Mouse (Mus musculus): ENCODE data around the gene Zkscan2. TPM values are rescaled to one million over a fixed set of nuclear protein-coding genes. Genes with fewer than 3 reads are reported as not detected.

Gene Zkscan2
- 1.3 TPM for polyA plus RNA-seq (2014; fragmentation: Illumina TruSeq; extraction: RNeasy Lipid Tissue Mini Kit (QIAGEN cat#74804); ENCODE audit: low read depth, low replicate concordance)

DNA sequence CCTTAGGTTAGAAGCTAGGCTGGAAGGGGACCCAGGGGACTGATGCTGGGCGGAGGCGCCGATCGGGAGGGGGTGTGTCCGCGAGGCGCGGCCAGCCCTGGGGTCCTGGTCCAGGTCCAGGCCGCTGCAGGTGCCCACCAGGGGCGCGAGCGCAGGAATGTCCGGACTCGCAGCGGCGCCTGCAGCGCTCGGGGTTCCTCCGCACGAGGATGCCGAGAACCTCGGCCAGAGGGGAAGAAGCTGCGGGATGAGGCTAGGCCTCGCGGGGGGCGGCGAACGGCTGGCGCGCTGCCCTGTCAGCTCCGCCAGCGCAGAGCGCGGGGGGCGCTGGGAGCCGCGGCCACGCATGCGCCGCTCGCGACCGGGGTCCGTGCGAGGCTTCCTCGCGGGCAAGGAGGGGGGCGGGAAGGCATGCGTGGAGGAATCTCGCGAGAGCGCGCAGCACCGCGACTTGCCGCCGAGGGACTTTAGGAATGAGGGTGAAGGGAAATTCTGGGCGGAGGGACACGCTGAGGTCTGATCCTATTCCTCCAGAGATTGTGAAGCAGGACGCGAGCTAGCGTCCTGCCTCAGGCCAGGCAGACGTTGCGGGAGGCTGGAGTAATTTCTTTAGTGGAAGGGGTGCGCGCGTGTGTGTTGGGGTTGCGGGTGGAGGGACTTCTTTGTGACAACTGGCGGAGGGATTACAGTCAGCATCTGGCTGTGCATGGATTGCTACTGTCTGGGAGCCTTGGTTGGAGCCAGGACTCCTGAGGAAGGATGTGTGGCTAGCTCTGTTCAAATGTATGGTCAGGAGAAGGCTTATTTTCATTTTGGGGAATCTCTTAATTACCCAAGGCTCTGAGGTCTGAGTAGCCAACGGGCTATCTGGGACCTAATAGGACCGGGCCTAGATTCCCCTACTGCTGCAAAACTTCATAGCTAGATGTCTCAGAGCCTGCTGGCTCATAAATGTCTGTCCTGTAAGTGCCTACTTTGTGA lies at the start of gene Zkscan2:
Gene Zkscan2 (minus strand): TSS at position 211 of the 981 bp plus-strand sequence.

DNA sequence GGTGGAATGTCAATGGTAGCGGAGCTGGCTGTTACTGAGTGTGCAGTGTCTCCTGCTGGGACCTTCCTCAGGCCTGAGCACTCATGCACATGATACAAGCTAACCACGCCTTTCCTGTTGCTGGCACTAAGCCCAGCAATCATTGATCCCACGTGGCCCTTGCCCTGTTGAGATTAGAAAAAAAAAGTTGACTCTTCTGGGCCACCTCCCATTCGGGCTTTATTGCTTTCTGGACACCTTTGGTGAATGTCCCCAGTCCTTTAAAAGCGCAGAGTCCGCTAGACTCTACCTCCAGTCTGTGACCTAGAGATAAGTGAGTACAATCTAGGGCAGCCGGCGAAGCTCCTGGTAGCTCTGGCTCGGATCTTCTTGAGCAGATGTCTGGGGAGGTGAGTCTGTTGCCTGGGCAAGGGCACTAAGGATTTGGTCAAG lies 38.2 kb downstream of the Zkscan2 start, which contains the start of gene Aqp8:
Gene Aqp8 (plus strand): TSS at position 222 of the 432 bp plus-strand sequence.

Other genes starting within 250 kb of the Zkscan2 start
- gene Lcmt1, start 130.7 kb downstream of the Zkscan2 start, polyA plus RNA-seq (2014; fragmentation: Illumina TruSeq; extraction: RNeasy Lipid Tissue Mini Kit (QIAGEN cat#74804); ENCODE audit: low read depth, low replicate concordance), result 40.0 TPM
- gene Arhgap17, start 130.5 kb downstream of the Zkscan2 start, polyA plus RNA-seq (2014; fragmentation: Illumina TruSeq; extraction: RNeasy Lipid Tissue Mini Kit (QIAGEN cat#74804); ENCODE audit: low read depth, low replicate concordance), result 43.8 TPM
- 188 TPM for gene Aqp8, start 38.2 kb downstream of the Zkscan2 start, polyA plus RNA-seq (2014; fragmentation: Illumina TruSeq; extraction: RNeasy Lipid Tissue Mini Kit (QIAGEN cat#74804); ENCODE audit: low read depth, low replicate concordance)